Mouse (Mus musculus) retina, postnatal 7 days (tissue): ENCODE measurements at regions not wholly inside any gene's neighbourhood (a gene's known extent, or its start where the extent isn't known, plus 50 kb on each side); places are given as distances from the start of the nearest gene placed in this dataset.

ENCODE experiments used
- DNase-seq: peaks from one replicate; pipeline ENCODE4 v3.0.0-alpha.2; 2012; ENCODE audit warnings: low read depth, low spot score

GRCm38 (mm10) chr13:48717036-48717435 is 54.2 kb downstream of the Barx1 start:
- DNase-seq = no peak

DNA sequence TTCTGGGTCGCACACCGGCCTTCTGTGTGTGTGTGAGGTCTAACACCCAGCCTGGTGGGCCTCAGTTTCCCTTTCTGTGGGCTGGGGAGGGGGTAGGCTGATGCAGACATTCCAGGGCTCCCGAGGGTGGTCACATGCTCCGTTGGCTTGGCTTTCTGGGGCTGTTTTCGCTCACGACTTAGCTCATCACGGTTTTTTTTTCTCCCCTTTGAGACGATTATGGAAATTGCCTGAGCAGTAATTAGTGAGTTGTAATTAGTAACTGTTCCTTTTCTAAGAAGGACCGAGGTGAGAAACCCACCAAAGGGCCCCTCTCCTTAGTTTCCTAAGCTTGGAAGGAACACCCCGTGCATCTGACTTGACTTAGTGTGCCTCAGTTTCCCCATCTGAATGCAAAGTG is 54.7 kb downstream of the Barx1 start:
- no peak for DNase-seq

DNA sequence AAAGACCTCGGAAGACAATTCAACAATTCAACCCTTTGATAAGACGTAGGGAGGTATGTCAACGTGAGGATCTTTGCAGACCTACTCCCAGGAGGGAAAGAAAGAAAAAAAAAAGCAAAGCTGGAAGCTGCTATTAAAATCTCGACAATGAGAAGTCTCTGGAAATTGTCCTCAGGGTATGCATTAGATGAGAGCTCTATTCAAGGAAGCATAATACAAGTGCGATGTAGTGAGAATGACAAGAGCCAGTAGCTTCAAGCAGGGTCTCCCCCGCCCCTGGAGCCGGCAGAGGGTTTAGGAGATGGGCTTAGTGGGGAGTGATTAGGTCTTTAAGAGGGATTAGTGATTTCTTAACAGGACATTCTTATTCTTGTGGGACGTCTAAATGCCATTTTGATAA is 60.9 kb downstream of the Barx1 start:
- DNase-seq = peak; percentile 25

GRCm38 (mm10) chr13:48726430-48726829 is 63.6 kb downstream of the Barx1 start:
- DNase-seq = no peak

GRCm38 (mm10) chr13:48731046-48731996 is 68.5 kb downstream of the Barx1 start:
- no peak for DNase-seq

DNA sequence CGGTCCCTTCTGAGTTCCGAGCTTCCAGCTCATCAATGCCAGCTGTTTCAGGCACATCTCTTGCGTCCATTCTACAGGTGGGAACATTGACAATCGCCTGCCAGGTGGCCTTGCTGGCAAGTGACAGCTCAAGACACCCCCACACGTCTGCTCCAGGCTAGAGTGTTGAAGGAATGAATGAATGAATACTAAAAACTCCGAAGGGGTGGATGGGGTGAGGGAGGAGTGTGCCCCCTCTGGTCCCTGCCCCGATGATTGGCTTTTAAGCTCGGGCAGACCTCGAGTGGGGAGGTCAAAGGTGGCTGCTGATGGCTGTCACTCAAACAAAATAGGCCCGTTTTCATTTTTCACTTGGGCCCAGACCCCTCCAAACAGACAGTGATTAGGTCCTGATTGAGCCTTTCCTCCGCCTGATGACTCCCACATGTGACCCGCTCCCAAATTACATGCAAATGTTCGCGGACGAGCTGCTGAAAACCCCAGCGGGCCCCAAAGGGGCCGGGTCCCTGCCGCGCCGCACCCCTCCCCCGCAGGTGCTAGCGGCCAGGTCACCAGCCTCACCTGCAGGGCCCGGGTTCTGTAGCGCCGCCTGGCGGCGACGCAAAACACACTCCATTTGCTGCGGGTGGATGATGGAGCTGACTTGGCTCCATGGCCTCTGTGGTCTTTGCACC is 69.5 kb downstream of the Barx1 start:
- no peak for DNase-seq

DNA sequence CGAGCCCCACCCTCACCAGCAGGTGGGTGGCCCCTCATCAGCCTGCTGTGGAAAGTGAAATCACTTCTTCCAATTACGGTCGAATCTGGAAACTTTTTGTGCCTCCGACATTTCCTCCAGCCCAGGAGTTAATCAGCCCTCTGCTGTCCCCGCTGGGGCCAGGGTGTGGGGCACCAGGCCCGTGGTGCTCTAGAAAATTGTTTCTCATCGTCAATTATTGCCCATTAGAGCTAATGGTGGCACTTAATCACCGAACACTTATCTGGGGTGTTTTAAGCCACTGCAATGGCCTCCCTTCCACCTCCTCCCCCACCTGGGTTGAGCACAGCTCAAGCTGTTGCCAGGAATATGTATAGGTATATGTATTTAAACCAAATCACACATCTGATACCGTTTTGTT is 72.2 kb downstream of the Barx1 start:
- no peak for DNase-seq

- DNase-seq = no peak
Measured at GRCm38 (mm10) chr13:48745566-48745965, 82.8 kb downstream of the Barx1 start.

DNA sequence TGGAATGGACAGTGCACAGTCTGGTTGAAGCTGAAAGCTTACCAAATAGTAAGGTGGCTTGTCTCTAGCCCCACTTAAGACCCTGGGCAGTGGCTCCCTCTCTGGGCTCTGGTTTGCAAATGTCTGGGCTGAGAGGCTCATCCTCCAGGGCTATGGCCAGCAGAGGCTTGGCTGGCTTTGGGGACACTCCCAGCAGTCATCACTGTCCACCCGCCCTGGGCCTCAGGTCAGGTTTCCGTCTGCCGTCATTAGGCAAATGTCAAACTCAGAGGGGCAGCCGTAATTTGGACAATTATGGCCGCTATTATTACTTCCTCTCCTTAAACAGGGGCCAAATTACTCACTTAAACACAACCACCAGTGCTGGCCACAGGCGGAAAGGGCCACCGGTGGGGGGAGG is 83.5 kb downstream of the Barx1 start:
- DNase-seq = no peak
